Mouse (Mus musculus) granulocyte monocyte progenitor cell, adult 5-6 weeks (primary cell): Measurements from ENCODE around the gene Sesn1. TPM values are rescaled to one million over a fixed set of nuclear protein-coding genes. Genes with fewer than 3 reads are reported as not detected.
"Not testable (repeated sequence)": the region's sequence is repeated elsewhere in the genome, so short reads cannot be mapped to it uniquely, and the experiment has no call there.

Source experiments
- ATAC-seq: replicated peaks from 2 replicates; pipeline ENCODE4 v1.8.0; 2016; ENCODE audit warnings: mild to moderate bottlenecking, moderate TSS enrichment, inconsistent platforms; ENCODE audit not compliant: poor library complexity, severe bottlenecking
- total RNA-seq, 2 experiments: library from RNA; stranded (forward) in 1 of 2; stranded (reverse) in 1 of 2; fragments of 200-712, 200-1000 nt in 1 of 2; fragments of >200 nt in 1 of 2; fragmentation: Nextera tagmentation in 1 of 2; gene quantifications; 2 replicates each; pipeline ENCODE4 v1.2.3; 2014 to 2017

Gene Sesn1
- total RNA-seq, 2 experiments from 2014 or later, result 21.9 to 31.3 TPM

DNA sequence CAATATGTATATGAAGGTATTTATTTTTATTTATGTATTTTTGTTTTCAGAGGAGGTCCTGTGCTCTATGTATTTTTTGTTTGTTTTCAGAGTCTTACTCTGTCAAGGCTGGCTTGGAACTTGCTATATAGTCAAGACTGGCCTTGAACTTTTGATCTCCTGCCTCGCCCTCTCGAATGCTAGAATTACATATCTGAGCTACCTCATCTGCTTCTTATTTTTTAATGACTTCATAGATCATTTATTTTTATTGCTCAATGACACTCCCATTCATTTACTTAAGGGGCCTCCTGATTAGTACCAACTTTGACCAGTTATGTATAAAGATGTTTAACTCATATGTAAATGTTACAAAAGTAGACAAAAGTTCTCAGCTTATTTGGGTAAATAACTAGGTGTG, 87.1 kb downstream of the Sesn1 start:
- ATAC-seq, result no peak

DNA sequence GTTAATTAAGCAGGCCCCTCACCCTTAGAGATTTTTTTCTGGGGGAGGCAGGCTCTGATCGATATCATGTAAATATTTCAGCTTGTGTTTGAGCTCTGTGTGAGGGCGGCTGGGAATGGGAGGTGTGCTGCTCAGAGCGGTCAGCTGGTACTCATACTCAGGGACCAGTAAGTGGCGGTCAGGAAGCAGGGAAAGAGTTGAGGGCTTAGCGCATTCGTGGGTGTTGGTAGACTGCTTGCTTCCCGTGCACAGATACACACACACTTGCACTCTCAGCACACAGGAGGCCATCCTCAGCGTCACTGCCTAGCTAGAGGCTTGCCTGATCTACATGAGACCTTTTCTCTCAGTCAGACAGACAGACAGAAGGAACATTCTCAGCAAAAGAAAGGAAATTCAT, 91.7 kb downstream of the Sesn1 start:
- no peak for ATAC-seq

DNA sequence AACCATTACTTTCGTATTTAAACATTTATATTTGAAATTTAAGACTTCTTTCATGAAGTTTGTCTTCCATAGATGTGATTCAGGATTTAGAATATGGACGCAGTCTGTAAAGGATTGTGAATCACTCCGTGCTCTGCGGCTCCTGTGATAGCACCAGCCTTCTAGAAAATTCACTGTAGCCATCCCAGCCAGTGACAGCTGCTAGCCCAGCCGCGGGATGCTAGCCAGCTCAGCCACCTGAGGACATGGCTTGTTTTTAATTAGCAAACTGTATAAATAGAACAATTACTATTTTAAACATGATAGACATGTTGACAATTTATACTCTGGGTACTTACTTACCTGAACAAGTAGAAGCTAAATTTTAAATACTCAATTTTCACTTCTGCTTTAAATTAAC, 92.1 kb downstream of the Sesn1 start:
- ATAC-seq, result no peak

DNA sequence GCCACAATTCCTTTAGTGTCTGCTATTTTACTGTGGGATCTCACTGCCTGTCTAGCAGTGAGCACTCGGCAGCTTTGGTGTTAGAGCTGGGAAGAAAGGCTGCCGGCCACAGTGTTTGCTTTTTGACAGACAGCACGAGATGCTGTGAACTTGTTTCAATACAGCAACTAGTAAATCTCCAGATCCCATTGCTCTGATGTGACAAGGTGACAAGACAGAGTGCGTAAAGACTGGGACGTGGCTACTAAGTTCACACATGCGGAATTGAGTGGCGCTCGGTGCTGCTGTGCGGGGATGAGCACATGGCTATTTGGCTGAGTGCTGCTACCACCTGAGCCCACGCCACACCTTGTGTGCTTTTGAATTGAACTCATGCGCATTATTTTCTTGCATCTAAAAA, 97.7 kb downstream of the Sesn1 start:
- ATAC-seq, result no peak

DNA sequence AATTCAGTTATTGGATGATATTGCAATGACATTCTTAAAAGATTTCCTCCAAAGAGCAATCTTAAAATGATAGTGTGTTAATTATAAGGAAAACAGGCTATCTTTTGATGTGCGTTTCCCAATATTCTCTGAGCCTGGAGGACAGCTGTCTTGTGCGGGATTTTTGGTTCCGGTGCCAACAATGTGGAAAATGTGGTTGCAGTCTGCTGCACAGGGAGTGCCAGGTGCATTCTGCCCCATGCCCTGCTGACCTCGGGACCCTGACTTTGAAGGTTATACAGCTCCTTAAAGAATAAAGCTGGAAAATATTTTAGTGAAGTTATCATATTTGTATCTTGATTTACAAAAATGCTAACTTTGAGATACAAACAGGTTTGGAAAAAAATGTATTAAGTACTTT, 98.2 kb downstream of the Sesn1 start:
- ATAC-seq, result no peak

DNA sequence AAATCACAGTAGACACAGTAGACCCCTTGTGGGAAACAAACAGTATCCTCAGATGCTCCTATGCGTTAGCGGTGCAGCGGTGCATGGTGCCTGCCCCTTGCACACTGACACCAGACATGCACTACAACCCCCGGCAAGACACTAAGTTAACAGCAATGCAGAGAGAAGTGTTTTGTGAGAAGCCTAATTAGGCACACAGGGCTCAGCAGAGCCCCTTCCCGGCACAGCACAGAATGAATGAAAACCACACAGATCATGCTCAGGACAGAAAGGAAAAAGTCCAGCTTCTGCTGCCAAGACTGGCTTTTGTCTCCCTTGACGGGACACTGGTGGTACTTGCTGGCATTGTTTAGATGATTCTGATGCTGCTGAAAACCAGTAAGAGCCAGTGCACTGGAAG, 99.2 kb downstream of the Sesn1 start:
- no peak for ATAC-seq

DNA sequence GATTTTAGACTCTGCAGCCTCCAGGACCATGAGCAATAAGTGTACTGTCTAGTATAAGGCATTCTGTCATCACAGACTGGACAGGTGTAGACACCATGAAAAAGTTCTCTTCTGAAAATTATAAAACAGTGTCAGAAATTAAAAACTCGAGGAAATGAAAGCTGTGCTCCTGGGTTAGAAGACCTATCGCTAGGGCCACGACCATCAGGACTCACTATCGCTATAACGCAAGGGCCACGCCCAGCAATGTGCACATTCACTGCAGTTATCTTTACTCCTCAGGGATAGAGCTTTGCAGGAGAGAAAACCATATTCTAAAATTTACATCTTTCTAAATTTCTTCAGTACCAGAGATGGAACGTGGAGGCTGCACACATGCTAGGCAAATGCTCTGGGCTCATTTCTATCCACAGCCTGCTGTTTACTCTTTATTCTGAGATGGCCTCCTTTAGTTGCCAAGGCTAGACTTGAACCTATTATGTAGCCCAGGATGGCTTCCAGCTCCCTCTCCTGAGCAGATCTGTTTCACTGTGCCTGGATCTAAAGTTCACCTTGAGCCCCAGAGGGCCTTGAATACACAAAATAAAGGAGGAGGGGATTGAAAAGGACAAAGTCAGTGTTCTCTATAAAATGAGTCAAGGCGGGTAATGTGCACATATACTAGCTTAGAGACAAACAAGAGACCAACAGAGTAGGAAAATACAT, 102.7 kb downstream of the Sesn1 start:
- ATAC-seq, result no peak

DNA sequence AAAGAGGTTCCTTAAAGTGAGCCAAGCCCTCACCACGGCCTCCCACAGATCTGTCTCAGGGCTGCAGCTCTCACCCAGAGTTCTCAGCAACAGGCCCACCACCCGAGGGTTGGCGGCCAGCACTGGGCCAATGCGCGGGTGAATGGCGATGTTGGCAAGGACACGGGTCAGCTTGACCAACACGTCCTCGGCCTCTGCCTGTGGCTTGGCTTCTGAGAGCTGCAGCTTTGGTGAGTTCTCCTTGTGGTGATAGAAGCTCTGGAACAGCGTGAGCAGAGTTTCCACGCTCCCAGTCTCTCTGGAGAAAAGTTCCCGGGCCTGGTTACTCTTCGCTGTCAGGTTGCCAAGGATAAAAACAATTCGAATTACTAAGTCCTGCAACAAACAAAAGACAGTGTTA, 117.0 kb downstream of the Sesn1 start:
- ATAC-seq, result no peak

DNA sequence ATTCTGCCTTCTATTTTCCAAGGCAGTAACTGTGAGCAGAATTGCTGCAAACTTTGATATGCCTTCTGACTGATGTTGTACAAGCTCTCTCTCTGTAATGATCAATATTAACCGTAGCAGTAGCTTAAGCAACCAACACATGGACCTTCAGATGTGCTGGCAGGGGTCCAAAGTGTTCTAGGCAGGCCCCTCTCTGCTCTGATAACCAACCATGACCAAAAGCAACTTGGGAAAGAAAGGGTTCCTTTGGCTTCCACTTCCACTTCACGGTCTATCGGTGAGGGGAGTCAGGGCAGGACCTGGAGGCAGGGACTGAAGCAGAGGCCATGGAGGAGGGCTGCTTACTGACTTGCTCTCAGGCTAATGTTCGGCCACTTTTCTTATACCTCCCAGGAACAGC, 121.2 kb downstream of the Sesn1 start:
- no peak for ATAC-seq

DNA sequence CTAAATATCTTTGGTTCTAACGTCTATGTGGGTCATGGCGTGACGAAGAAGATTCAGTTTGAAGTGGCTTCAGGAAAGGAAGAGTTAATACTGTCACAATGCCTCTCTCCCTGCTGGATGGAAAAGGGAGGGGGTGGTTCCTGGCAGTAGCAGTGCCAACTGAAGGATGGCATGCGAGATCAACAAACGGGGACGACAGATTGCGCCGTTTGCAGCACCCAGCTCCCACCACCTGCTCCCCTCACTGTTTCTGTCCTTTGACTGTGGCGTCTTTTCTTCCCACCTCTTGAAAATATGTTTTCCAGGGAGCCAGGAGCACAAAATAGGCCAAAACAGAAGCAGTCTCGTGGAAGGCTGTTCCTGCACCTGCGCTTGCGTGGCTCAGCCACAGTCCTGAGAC, 122.2 kb downstream of the Sesn1 start:
- ATAC-seq, result no peak

DNA sequence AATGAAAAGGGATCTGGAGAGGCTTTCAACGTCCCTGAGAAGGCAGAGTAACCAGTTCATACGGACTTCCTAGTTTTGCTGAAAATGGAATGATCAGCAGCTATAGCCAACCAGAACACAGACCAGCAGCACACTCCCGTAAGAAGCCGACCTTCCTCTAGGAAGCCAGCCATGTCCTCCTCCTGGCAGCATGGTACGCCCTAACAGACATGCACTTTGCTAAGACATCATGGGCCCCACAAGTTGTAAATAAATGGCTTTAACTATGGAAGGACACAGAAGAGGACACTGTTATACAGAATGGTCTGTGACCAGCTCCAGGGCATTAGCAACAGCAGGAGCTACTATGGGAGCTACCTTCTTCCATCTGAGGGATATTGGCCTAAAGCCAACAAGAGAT, 123.2 kb downstream of the Sesn1 start:
- ATAC-seq, result no peak

DNA sequence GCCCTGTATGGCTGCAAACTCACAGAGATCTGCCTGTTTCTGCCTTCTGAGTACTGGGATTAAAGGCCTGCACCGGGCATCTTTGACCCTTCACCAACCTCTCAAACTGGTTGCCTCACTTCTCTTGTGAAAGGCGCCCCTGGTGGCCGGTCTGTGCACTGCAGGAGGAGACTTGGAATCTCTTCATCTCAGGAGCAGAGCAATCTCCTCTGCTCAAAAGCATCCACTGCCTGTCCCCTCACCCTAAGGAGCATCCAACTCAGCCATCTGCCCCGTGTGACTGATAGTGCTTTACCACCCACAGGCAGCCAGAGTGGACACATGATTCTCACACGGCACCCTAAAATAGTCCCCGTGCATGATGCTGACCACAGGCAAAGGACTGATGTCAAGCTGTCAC, 123.8 kb downstream of the Sesn1 start:
- ATAC-seq, result peak; percentile 47

DNA sequence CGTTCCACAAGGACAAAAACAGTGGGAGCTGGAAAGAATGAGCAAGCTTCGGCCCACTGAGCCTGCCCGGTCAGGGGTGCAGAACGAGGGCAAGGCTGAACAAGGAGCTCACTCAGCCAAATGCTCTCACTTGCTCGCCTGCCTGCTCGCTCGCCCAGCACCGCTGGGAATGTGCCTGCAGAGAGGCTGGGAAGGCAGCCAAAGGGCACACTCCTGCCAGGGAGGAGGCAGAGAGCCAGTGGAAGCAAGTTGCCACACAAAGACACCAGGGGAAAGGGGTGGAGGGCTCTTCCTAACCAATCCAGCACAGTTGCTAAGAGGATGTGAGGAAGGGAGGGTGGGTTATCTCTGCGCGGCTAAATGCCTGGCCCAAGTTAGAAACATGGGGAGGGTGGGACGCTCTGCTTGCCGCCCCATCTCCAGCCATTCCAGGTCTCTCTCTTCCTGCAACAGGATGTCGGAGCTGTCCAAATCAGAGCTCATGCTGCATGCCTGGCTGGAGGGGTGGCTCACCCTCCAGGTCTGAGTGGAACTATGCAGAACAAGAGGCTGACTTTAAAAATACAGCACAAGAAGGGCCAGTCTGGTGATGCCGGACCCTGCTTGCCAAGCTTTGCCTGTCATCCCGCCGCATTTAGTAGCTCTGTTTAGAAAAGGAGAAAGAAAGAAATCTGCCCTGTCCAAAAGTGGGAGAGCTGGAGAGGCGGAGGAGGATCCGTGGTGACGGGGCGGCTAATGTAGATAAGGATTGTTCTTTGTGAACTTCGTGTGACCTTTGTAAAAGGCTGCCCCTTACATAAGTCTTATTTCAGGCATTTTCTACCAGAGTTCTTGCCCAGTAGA, 125.1 kb downstream of the Sesn1 start:
- peak; percentile 36; the same call in 1 of the 2 replicates for ATAC-seq

DNA sequence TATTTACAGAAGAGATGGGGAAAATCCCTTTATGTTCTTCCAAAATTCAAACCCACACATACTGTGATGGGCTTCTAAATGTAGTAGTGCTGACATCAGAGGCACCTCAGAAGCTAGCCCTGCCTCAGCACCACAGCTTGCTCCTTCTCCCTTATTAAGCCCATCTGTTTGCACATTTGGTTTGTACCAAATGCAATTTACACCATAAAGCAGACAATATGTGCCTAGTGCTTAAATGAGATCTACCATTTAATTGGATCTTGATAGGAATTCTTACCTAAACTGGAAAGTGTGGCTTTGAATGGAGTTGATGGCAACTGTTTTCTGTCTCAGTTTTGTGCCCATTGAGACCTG, 125.7 kb downstream of the Sesn1 start:
- no peak for ATAC-seq

DNA sequence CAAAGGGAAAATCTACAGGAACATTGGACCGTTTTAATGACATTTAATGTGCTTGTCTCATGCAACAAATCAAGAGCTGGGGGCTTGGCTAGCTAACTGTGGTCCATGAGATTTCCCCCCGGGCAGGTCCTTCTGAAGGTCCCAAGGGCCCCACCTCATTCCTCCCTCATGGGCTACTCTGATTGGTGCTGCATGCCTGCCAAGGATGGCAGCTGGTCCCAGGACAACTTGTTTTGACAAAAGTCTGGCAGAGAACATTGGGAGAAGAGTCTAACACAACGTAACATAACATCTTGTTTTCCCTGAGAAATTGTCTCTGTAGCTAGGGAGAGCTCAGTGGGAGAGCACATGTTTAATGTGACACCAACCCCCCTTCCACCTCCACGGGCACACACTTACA, 126.4 kb downstream of the Sesn1 start:
- ATAC-seq, result no peak

DNA sequence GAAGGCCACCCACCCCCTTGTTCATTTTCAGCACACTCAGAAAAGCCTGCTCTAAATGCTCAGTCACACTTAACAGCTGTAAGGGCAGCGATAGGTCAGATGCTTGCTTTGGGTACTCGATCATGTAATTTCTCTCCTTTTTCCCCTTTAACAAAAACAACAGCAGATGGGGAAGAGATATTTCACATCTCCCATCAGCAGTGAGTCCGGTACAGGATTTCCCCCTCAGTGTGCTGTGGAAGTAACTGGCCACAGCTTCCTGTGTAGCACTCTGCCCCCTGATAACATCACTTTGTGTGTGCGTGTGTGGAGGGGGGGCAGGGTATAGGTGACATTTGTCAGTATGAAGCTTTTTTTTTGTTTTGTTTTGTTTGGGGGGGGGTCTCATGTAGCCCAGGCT, 127.4 kb downstream of the Sesn1 start:
- peak; percentile 73 for ATAC-seq

DNA sequence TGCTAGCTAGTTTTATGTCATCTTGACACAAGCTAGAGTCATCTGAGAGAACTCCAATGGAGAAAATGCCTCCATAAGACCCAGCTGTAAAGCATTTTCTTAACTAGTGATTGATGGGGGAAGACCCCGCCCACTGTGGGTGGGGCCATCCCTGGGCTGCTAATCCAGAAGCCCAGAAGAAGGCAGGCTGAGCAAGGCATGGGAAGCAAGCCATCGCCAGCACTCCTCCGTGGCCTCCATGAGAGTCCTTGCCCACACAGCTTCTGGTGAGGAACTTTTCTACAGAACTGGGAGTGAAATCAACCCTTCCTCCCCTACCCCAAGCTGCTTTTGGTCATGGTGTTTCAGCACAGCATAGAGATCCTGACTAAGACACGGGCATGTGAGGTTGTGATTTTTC, 129.4 kb downstream of the Sesn1 start:
- no peak for ATAC-seq

DNA sequence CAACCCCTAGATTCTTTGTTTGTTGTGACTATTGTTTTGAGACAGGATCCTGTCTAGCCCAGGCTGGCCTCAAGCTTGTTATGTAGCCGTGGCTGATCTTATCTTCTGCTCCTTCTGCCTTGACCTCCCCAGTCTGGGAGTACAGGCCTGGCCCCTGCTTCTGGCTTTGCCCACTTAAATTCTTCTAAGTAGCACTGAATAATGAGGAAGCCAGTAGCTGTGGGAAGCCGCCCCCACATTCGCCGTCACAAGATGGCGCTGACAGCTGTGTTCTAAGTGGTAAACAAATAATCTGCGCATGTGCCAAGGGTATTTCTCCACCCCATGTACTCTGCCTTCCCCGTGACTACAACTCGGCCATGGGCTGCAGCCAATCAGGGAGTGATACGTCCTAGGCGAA, 142.6 kb downstream of the Sesn1 start:
- ATAC-seq, result not testable (repeated sequence)

DNA sequence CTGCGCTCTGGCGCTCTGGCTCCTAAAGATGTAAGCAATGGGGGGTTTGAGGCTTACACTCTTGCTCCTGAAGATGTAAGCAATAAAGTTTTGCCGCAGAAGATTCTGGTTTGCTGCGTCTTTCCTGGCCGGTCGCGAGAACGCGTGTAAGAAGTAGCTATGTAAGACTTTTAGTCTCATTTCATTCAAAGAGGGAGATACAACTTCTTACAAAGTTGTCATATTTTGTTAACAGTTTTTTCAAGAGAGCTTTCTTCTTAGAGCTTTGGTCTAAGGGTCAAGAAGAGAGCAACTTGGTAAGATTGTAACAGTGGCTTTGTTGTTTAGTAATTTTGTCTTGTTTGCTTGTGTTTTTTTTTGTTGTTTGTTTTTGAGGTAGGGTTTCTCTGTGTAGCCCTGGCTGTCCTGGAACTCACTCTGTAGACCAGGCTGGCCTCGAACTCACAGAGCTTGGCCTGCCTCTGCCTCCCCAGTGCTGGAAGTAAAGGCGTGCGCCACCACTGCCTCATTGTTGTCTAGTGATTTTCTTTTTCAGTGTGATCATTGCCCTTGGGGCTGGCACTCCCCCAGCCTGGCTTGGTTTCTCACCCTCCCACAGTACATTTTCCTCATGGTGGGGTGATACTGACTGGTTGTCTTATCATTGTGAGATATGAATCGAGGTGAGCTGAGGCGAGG, 143.3 kb downstream of the Sesn1 start:
- ATAC-seq, result no peak

DNA sequence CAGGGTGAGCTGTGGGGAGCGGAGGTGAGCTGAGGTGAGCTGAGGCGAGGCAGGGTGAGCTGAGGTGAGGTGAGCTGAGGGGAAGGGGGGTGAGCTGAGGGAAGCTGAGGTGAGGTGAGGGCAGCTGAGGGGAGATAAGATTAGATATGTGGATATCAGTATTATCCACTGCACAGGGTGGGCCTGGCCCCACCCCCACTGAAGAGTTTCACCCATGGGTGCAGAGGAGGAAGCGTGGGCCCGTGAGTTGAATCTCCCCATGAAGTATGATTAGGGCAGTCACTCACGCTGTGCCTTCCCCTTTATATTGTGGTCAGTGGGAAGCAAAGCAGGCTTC, 143.8 kb downstream of the Sesn1 start:
- no peak for ATAC-seq

DNA sequence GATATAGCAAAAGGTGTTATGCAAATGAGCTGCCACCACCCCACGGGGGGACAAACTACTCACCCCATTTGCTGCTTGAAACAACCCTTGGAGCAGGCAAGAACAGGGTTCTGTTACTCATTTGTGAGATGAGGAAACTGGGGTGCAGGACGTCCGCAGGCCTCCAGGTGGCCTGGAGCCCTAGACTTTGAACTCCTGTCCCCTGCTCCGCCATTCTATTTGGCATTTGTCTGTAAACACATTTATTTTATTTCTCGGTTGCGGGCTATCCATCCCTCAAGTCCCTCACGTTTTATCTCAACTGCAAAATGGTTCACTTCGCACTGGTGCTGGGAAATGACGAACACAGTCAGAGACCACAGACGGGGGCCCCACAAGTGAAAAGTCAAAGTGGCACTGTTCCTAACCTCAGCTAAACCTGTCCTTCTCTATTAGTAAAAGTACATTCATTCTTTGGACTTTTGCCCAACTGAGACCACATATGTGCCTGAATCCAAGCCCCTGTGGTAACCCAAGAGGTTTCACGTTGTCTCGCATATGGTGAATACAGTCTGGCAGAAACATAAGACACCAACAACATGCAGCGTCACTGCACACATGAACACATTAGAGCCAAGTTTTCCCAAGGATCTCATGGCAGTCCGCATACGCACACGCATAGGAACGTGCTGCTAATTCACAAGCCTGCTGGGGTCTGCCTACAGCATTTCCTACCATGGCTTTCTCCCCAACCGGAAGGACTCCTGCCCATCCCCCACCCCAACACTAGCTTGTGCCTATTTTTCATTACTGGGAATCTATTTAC, 147.9 kb downstream of the Sesn1 start:
- ATAC-seq, result 0 out of 2 replicates have a peak, but pooled peaks have one; percentile 30
